Mouse (Mus musculus) kidney, adult 2 months (tissue): ENCODE measurements around the gene Zswim5.

Source experiments
- CTCF ChIP-seq: fragments of 200-500 bp; conservative IDR thresholded peaks from 2 replicates; pipeline ENCODE4 v1.5.1; 2011; ENCODE audit warnings: low read depth, mild to moderate bottlenecking, control low read depth, low read length, moderate library complexity, mixed read lengths; ENCODE audit not compliant: insufficient read depth, insufficient read length
- POLR2A ChIP-seq: fragments of 200-500 bp; IDR thresholded peaks from one replicate; pipeline ENCODE4 v1.6.1; 2011; ENCODE audit warnings: low read depth, low read length, control low read depth

DNA sequence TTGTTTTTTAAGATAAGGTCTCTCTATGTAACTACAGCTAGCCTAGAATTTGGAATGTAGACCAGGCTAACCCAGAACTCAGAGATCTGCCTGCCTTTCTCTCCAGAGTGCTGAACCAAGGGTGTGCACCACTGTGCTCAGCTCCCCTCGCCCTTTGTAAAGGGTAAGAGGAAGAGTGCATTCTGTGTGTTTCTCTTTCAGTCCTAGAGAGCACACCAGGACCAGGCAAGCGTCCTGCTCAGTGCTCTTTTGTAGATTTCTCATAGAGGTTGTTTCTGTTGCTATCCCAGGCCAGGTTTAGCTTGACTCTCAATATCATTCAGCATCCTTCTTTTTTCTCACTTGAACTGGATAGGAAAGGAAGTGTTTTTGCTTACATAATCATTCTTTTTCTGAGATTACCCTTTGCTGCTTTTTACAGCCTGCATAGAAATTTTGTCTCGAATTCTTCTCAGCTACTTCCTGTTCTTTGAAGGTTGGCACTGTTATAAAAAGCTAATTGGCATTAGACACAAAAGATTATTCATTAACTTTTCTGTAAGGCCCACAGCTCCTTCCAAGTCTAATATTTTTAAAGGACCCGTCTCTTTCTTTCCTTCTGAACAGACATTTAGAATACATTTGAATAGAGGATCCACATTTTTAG lies 51.0 kb downstream of the Zswim5 start:
- TF ChIP-seq CTCF (no peak), POLR2A (no peak)
